Mouse (Mus musculus) CH12F3 (cell line): ENCODE measurements at regions not wholly inside any gene's neighbourhood (a gene's known extent, or its start where the extent isn't known, plus 50 kb on each side); places are given as distances from the start of the nearest gene placed in this dataset.

Experiments used
- in situ Hi-C: fragments of 300-500 bp; cut with MboI; formaldehyde crosslinking; loops from 2 replicates; pipeline ENCODE4 v1.14.3; 2020; ENCODE audit warnings: low sequenced_read_pairs

DNA sequence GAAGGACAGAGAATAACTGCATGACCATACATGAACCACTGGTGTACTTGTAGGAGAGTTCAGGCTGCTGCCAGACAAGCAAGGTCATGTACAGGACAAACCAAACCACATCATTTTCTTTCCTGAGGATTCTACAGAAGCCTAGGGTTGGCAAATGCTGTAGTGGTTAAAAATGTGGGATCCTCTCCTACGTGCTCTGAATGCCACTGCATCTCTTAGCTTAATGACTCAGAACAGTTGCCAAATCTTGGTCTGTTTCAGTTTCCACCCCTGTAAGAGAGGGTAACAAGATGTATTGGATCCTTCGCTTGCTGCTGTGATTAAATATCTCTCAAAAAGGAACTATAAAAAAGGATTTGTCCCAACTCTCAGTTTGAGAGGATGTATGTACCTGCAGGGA, 938.1 kb downstream of the 4930444P10Rik start:
- in situ Hi-C loops = no loop called here

DNA sequence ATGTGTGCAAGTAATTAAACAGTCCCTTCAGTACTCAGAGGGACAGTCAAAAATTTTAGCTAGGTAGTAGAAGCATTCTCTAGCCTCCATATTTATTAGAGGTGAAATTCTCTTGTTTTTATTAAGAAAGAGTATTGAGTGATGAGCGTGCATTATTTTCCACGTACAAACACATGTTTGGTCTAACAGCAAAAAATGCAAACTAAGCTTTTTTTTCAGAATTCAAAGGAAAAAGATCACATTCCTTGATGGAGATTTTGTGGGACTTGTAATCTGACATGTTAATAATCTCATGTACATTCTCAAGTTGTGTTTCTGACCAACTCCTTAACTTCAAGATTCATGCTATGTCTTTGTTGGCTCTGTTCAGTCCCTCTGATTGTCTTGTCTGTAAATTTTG, 939.2 kb downstream of the 4930444P10Rik start:
- in situ Hi-C loops = no loop called here

DNA sequence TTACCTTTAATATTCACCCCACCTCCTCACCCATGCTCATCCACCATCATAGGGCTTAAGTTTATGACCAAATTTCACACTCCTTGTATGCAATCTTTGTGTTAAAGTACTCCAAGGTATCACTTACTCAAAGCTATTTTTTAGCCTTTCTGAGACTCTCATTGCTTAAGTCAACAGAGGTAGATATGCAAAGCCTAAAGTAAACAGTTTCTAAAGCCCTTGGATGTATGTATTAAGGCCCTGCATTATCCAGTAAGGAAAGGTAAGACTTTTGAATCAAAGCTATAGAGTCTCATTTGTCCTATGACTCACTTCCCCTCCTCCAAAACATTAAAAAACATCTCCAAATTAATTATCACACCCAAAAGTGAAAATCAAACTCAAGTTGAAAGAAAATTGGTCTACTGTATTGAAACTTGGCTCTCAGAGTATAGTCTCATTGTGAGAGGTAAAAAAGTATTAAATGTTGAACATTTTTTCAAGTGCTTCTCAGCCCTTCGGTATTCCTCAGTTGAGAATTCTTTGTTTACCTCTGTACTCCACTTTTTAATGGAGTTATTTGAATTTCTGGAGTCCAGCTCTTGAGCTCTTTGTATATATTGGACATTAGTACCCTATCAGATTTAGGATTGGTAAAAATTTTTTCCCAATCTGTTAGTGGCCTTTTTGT, 949.1 kb downstream of the 4930444P10Rik start:
- in situ Hi-C loops = no loop called here

DNA sequence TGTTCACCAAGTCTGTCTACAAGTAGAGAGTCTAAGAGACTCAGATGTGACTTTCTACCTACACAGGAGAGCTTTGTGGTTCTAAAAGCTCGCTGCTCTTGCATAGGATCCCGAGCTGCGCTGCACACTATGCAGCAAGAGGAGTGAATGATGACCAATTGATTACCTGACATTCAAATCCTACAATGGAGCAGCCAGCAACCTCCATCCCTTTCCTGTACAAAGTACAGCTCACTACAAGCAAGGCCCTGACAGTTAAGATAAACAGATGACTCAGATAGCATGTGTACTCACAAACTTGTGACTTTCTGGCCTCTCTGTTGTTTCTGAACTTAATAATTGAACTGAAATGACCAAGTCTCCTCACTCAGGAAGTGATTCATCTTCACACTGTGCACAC, 974.7 kb downstream of the 4930444P10Rik start:
- in situ Hi-C loops = no loop called here

DNA sequence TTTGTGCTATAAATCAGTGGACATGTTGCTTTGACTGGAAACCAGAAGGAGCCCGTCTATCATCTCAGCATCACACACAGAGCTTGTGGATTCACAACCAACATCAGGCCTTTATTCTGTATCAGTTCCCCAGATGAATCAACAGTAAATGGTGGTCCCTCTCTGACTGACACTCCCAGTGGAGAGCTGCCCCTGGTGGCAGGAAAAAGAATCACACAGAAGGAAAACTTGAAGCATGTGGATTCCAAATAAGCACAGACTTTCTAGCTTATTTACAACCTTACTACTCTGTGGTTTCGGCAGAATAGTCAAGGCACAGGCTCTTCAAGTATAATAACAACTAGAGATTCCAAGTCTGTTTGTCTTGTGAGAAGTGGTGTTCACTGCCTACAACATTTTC, 981.7 kb downstream of the 4930444P10Rik start:
- in situ Hi-C loops = no loop called here

DNA sequence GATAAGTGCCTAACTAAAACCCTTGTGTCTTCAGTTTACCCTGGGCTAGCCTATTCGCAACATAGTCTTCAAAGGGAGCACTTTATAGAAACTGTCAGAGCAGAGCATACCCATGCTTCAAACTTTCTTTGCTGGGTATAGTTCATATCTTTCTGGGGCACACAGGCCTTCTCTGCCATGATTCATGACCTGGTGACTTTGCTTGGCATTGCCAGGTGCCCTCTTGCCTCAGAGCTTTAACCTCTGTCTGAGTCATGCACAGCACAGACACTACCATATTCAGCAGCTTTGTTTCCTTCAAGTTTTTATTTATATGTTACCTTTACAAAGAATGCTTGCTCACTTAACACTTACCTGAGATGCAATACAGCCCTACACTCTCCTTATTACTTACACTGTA, 1022.8 kb downstream of the 4930444P10Rik start:
- in situ Hi-C loops = no loop called here

DNA sequence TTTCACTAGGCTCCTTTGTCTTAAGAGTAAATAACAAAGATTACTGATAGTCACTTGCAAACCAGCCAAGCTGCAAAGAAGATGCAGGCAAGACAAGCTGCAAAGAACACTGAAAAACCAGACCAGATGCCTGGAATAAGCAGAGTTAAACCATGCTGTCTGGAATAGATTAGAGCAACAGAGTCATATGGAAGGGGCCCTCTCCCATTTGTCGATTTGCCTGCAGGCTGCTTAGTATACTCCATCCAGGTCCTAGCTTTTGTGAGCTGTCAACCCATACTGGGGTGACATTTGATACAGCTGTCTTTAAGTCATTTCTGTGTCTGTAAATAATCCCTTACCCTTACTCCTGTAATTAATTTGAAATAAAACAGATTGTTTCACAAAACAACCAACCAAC, 1059.1 kb downstream of the 4930444P10Rik start:
- in situ Hi-C loops = no loop called here

DNA sequence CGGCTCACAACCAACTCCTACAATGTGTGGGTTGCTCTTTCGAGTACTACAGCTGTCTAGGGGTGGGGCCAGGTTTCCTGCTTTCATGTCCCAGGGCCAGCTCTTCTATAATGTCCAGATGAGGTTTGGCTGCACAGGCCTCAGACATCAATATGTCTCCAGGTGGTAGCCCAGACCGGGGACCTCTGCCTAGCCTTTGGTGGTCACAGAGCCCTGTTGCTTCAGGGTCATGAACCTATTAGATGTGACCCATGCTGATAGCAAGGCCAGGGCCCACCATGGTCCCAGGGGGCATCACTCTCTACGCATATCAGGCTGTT, 1074.7 kb downstream of the 4930444P10Rik start:
- in situ Hi-C loops = loop anchor here (25.0 kb wide), 2 partner anchors 594 to 1419 kb away; no protein-coding TSS in a partner anchor

DNA sequence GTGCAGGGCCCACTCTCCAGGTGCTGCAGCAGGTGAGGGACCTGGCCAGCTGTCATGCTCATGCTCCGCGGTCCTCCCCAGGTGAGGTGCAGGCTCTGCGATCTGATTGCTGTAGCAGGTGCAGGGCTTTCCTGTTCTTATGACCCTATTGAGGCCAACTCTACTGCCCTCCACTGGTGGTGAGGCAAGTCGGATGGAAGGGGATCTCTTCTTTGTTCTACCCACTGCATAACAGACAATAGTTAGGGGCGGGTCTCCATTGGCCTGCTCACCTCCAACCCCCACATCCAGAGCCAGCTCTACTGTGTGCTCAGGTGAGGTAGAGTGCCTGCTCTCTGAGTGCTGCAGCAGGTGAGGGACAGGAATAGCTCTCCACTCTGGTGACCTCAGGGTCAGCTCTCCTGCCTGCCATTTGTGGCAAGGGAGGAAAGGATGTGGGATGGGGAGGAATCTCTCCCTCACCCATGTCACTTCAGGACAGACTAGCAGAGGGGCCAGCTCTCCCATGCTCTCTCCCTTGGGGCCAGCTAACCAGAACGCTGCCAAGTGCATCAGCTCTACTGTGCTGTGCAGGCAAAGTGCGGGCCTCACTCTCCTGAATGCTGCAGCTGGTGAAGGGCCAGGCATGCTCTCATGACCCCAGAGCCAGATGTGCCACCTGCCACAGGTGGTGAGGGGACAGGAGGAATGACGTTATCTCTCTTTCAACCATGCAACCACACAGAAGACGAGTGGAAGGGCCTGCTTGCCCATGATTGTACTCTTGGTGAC, 1075.3 kb downstream of the 4930444P10Rik start:
- in situ Hi-C loops = loop anchor here (25.0 kb wide), 2 partner anchors 594 to 1419 kb away; no protein-coding TSS in a partner anchor

DNA sequence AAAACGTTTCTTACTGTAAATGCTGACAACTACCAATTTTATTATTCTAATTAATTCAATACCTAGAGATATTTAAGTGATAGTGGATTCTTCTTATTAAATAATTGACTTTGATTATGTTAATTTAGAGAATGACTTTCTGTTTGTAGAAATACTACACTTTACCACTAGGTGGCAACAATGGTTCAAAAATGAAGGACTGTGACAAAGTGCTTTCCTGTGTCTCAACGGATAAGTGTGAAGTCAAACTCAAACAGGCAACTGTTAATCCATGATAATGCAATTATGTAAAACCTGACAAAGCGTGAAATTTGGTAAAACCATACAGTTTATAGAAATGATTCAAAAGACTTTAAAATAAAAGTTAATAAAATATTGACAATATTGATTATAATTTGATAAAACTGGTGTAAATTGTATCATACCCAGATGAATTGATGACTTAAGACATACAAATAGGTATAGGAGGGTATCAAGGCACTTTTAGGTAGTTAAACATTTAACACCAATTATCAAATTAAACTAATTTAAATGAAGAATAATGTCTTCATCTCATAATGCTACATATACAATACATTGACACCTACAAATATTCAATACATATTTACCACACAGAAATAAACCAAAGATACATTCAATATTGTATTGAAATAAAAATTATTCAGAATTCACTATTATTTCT, 1085.3 kb downstream of the 4930444P10Rik start:
- in situ Hi-C loops = loop anchor here (25.0 kb wide), 2 partner anchors 604 to 1429 kb away; no protein-coding TSS in a partner anchor

DNA sequence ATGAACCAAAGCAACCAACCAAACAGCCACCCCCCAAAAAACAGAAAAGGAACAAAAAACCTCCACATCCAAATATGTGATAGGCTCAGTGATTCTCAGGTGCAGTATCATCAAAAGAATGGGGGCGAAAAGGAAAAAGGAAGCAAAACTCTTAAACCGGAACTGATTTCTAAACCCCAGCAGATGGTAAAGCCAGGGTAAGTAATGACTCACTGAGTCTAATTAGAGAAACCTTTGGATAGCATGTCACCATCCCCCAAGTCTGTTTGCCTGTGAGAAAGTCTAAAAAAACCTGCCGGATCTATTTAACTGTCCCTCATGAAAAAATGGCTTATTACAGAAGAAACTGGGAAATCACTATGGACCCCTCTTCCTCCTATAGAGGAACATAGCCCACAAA, 1097.8 kb downstream of the 4930444P10Rik start:
- in situ Hi-C loops = no loop called here

DNA sequence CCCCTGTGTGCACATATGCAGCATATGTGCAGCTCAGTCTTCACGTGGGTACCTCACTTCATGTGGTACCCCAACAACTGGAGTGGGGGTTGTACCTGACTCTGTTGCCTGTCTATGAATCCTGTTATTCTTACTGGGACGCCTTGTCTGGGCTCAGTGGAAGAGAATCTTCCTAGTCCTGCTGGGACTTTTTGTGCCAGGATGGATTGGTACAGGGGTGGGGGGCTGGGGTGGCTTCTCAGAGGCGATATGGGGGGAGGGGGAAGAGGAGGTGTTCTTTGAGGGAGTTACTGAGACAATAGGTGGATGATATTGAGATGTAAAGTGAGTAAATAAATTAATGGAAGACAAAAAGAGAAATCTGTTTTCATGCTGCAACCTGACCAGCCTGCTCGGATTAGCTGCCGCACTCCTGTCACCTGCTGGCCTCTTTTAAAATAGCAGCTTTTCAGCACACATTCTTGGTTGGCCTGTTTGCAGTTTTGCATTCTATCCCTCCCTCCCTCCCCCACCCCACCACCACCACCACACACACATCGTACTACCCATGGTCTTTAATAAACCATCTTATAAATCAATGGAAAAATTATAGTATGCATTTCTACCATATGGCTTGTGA, 1112.9 kb downstream of the 4930444P10Rik start:
- in situ Hi-C loops = no loop called here
